Mouse (Mus musculus) yolk sac, embryonic 10.5 days (tissue): ENCODE results near the gene Mkrn2.
A peak's percentile ranks its signal among the peaks of the same experiment; 100 is the strongest.
"Not testable (repeated sequence)": the region's sequence is repeated elsewhere in the genome, so short reads cannot be mapped to it uniquely, and the experiment has no call there.

Source experiments
- DNase-seq: peaks from one replicate; pipeline ENCODE4 v3.0.0-alpha.2; 2017; ENCODE audit warnings: low spot score

The Mkrn2 gene

DNA sequence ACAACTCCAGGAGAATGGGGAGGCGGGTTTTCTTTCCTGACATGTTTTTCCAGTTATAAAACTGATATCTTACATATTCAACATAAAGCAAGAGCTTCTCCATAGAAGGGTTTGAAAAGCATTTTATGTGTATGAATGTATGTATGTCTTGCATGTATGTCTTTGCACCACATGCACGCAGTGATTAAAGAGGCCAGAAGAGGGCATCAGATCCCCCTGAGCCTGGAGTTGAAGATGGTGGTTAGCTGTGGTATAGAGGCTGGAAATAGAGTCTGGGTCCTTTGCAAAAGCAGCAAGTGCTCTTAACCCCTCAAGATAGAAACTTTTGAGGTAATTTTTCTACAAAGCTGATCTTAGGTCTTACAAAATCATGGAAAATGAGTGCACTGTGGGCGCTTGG is 7.4 kb downstream of the Mkrn2 start:
- DNase-seq: no peak

- DNase-seq: no peak
These were observed 8.6 kb downstream of the Mkrn2 start for GRCm38 (mm10) chr6:115610301-115610700.

GRCm38 (mm10) chr6:115613793-115614192 is 12.1 kb downstream of the Mkrn2 start:
- no peak for DNase-seq

DNA sequence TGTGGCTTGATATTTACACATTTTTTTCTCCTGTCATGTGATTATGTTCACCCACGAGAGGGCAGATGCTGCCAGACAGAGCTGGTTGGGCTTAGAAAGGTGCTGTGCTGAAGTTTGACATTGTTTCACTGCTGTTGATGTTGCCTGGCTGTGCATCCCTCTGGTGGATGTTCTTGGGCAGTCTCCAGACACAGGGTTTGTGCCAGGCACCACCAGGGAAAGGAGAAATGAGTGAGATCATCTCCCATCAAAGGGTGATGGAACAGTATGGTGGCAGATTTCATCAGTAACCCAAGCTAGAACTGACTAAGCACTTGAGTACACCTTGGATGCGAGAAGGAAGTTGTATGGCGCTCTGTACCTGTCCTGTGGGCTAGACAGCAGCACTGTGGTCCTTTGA is 14.3 kb downstream of the Mkrn2 start:
- no peak for DNase-seq

DNA sequence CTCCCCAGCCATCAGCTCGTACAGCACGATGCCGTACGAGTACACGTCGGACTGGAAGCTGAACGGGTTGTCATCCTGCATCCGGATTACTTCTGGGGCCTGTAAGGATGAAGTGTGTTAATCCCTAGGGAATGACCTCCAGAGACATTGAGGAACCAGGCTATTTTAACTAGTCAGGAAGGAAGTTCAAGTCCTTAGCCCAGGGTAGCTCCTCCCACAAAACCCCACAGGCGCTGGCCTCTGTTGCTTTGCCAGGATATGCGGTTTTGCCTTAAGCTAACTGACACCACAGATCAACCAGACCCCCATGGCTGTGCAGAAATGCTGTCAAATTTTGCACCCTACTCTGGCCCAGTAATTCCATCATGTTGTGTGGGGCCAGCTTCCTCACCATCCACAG is 18.1 kb downstream of the Mkrn2 start:
- DNase-seq: no peak

DNA sequence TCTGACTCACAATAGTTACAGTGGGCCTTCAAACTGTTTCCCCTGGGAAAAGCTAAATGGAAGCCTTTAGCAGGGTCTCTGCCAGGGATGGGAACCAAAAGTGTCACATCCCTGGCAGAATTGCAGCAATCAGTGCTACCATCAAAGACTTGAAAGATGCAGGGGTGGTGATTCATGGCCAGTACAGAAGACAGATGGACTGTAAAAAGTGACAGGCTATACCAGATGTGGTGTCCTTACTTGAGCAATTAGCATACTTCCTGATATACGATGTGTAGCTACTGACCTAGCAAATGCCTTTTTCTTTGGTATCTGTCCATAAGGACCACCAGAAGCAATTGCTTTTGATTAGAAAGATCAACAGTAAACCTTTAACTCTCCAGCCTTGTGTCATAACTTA is 19.2 kb downstream of the Mkrn2 start:
- DNase-seq: no peak

GRCm38 (mm10) chr6:115626121-115626520 is 24.4 kb downstream of the Mkrn2 start:
- DNase-seq: no peak

DNA sequence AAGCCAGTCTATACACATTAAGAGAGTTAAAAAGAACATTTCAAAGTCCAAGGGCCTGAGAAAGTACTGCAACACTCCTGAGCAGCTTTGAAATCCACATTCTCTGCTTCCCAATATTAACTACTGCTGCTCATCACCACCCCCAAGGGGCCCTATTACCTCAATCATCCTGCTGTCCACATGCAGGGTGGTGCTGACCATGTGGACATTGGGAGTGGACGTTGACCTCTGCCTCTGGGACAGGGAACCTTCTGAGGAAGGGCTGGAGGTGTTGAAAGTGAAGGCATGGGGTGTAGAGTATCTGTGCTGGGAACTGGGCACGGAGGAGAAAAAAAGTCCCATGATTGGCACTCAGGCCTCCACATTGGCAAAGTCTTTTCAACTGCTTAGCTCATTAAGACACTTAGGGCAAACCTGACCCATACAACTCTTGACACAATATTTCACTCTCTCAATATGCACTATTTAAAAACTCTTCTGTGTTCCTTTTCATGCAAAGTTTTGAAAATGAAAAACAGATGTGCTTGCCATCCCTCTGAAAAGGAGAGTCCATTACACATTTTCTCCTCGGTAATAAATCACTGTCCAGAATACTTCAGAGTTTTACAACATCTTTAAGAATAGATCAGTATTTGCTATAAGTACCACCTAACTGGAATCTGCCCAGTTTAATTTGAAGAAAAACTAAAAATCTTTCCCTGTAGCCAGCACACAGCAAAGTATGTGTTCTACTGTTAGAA is 29.5 kb downstream of the Mkrn2 start:
- peak; percentile 76 for DNase-seq

DNA sequence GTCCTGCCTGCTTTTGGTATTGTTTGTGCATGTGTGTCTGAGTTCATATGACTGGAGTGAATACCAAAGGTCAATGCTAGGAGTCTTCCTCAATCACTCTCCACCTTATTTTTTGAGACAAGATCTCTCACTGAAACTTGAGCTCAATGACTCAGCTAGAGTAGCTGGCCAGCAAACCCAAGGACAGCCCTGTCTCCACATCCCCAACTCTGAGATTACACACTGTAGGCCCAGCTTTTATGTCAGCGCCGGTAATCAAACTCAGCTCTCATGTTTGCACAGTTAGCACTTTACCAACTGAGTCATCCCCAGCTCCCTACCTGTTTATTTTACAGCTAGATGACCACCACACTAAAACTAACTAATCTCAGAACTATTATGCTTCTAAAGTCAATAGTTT is 32.3 kb downstream of the Mkrn2 start:
- no peak for DNase-seq

DNA sequence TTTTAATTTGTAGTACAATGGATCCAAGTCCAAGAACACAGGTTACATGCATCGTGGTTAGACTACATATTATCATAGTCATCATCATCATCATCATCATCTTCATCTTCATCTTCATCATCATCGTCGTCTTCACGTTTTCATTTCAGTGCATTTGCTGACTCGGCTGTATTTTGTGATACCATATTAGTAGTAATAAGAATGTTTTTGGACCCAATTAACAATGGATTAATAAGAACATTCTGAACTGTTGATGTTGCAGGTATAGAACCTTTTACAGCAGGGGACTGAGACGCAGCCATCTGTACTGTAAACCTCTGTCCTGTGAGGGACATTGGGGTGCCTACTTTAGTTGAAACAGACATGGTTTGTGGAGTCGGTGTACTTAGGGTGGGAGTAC is 36.5 kb downstream of the Mkrn2 start:
- DNase-seq: not testable (repeated sequence)

- DNase-seq: no peak
These were observed 41.6 kb downstream of the Mkrn2 start for GRCm38 (mm10) chr6:115643315-115643714.

DNA sequence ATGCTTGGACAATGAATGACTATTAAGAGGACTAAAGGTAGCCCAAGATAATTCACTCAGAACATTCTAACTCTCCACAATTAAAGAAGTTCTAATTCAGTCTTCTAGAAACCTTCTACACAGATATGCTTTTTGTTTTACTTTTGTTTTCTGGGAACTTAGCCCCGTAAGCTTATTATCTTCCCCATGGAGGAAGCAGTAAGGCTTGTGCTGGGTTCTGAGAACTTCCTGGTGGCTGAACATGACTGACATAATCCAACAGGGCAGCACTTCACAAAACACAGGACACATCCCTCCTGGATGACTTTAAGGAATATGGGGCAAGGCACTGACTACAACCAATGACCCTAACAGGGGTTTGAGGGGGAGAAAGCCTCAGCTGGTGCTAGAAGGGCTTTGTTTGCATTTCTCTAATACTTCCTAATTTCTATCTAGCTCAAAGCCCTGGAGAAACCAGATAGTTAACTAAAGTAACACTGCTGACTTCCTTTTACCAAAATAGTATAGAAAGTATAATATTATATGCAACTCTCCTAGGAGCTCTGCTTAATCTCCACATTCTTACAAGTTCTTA is 48.2 kb downstream of the Mkrn2 start:
- DNase-seq: no peak

DNA sequence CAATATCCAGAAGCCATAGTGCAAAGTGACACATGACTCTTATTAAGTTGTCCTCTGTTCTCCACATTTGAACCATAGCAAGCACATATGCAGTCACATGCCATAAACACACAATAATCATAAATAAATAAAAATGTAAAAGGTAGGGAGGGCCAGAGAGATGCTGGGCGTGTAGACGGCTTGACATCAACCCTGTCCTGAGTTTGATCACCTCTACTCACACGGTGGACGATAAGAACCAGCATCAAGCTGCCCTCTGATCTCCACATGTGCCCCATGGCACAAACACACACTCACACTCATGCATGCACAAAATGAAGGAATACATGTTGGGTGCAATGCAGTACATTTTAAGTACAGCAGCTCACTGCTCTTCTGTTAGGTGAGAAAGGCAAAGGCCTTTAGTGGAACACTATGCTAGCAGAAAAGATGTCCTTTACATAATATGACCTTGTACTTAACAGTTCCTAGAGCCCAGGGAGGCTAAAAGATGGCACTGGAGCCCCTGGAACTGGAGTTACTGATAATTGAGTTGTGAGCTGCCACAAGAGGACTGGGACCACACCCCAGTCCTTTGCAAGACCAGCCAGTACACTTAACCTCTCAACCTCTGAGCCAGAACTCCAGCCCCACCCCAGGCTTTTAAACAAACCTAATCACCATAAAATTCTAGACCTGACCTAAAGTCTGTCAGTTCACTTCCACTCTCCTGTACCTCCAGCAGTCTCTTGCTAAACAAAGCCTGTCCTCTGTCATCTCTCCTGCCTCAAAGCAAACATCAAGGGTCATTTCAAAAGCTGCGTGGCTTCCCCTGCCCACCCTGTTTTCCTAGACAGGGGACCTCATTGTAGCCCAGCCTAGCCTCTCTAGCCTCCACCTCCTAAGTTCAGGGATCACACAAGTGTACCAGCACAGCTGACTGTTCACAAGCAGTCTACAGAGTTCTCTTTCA is 49.0 kb downstream of the Mkrn2 start:
- DNase-seq: peak; percentile 86

DNA sequence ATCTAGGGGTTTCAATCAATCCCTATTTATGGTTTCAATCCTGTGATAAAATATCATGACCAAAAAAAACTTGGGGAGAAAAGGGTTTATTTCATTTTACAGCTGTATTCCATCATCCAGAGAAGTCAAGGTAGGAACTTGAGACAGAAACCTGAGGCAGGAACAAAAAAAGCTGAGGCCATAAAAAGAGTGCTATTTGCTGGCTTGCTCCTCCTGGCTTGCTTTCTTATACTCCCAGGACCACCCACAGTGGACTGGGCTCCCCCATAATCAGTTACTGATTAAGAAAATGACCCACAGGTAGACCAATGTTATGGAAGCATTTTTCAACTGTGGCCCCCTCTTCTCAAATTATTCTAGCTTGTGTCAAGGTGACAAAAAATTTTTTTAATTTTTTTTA is 50.0 kb downstream of the Mkrn2 start:
- DNase-seq: no peak

DNA sequence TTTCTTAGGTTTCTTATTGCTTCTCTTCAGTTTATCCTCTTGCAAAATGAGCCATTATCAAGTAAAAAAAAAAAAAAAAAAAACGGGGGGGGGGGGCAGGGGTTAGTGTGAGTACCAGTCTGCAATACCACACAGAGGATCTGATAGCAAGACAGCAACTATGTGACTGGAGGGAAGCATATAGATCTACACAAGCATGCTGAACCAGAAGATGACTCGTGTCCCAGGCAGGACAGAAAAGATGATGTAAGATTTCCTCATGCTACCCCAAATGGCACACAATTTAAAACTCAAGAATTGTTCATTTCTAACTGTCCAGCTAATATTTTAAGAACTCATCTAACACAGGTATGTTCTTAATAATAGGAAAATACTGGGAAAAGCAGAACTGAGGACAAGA is 52.2 kb downstream of the Mkrn2 start:
- DNase-seq: no peak

DNA sequence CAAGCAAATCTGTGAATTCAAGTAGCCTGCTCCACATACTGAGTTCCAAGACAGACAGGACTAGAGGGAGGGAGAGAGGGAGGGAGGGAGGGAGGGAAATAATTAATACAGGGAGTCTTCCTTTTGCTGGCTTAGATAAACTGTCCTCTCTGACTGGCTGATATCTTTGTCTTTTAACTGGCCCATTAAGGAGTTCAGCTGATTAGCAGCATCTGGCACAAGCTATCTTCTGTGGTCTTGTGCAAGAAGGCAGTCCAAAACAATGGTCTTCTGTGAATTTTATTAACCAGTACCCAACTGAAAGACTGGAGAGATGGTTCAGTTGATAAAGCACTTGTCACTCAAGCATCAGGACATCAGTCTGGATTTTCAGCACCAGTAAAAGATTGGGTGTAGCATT is 57.1 kb downstream of the Mkrn2 start:
- peak; percentile 45 for DNase-seq

GRCm38 (mm10) chr6:115664268-115664667 is 62.6 kb downstream of the Mkrn2 start:
- no peak for DNase-seq

DNA sequence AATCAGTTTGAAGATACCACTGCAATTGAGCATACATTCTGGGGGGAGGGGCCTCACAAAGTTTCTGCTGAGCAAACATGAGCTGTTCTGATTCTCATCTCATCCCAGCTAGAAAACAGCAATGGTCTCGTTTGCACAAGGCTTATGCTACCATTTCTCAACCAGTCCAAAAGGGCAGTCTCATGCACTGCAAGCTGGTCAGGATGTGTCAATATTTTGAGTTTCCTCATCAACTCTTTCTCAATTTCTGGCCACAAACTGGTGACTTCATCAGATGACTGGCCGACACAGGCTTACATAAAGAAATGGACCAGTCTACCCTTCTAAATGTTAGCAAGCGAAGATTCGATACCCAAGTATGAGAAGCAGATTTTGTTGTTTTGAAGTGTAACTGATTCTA is 64.9 kb downstream of the Mkrn2 start:
- peak; percentile 86 for DNase-seq
